Mouse (Mus musculus) midbrain, embryonic 10.5 days (tissue): ENCODE measurements around the gene Whrn. TPM values are rescaled to one million over a fixed set of nuclear protein-coding genes. Genes with fewer than 3 reads are reported as not detected.

Experiments
- DNase-seq: peaks from one replicate; pipeline ENCODE4 v3.0.0-alpha.2; 2017; ENCODE audit warnings: low spot score
- H3K27ac ChIP-seq: fragments of 300-500 bp; sonication (generic); replicated peaks from 2 replicates; pipeline ENCODE4 v1.5.1; 2016; ENCODE audit warnings: mild to moderate bottlenecking
- H3K27me3 ChIP-seq: fragments of 300-500 bp; sonication (generic); 2 replicates; pipeline ENCODE4 v1.6.1; 2016; ENCODE audit warnings: low read depth, mild to moderate bottlenecking; ENCODE audit not compliant: poor library complexity, severe bottlenecking
- H3K36me3 ChIP-seq: fragments of 300-500 bp; sonication (generic); 2 replicates; pipeline ENCODE4 v1.6.1; 2016; ENCODE audit warnings: mild to moderate bottlenecking, moderate library complexity
- H3K4me1 ChIP-seq: fragments of 300-500 bp; sonication (generic); 2 replicates; pipeline ENCODE4 v1.6.1; 2016
- H3K4me3 ChIP-seq: fragments of 300-500 bp; sonication (generic); 2 replicates; pipeline ENCODE4 v1.5.1; 2016; ENCODE audit warnings: mild to moderate bottlenecking, moderate library complexity
- H3K9me3 ChIP-seq: fragments of 300-500 bp; sonication (generic); replicated peaks from 2 replicates; pipeline ENCODE4 v1.6.1; 2016; ENCODE audit warnings: mild to moderate bottlenecking
- WGBS: fragments of 180-500 bp; shearing (Covaris S2); methylation state at CpG from one replicate; pipeline ENCODE4 v1.1.7; 2016; 5-methylcytosine and 5-hydroxymethylcytosine counted together
- polyA plus RNA-seq: library from polyadenylated mRNA; unstranded; fragments of >200 nt; fragmentation: Nextera tagmentation; extraction: Ambion mirVana; gene quantifications from 2 replicates; pipeline ENCODE4 v1.2.1, GENCODE M21; 2016

Whrn gene
- 8.6 and 8.8 TPM in 2 replicates for polyA plus RNA-seq

DNA sequence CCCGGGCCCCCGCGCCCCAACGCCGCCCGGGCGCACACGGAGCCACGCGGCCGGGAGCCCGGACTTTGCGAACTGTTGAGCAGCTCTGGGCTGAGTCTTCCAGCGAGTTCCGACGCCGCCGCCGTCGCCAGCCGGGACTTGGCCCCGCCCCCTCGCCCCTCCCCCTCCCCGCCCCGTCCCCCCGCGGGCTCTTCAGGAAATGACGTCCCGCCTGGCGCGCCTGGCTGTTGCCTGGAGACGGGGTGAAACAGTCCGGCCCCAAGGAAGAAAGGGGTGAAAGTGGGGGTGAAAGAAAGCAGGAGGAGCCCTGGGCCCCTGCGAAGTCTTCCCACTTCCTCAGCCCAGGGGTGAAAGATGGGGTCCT lies at the start of gene Whrn:
Gene Whrn, minus strand, starts transcription at position 77 of the 364 bp plus-strand sequence.
- Histone ChIP-seq H3K4me3 (peak within 1 kb of the TSS; percentile 89), H3K4me1 (peaks cover 74% of the 10 kb centered on the region), H3K27ac (peak within 1 kb of the TSS; percentile 93), H3K9me3 (no peaks in the 10 kb centered on the region), H3K27me3 (peaks cover 25% of the 10 kb centered on the region), H3K36me3 (no peaks in the 10 kb centered on the region)
- under 1% methylated on average over 34 of the region's 34 CpGs for WGBS
- DNase-seq: peak; percentile 89

DNA sequence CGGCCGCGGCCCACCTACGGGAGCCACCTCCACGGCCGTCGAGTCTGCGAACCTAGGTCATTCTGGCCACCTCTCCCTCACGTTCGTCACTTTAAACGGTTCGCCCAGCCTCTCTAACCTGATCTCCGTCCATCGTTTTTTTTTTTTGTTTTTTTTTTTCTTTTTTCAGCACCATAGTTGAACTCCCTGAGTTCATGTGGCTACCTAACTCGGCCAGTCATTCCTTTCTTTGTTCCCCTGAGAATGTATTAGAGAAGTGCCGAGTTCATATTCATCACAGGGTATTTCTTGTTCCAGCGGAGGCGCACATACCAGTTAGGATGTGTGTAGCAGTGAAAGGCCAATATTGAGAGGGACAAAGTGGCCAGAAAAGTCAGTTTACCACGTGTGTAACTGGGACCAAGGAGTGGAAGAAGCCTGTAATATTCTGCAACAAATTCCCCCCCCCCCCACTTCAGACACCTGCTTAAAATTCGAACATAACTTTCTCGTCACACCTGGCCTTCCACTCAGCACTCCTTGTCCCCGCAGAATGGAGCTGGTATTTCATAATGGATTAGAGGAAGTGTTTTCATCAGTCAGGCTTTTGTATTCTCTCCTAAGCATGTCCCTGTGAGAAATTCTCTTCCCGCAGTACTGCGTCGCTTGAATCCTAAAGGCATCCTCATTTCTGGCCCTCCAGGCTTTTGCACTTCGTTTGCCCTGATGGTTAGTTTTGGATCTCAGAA lies 49.6 kb upstream of the Whrn start:
- Histone ChIP-seq H3K4me1 (peaks cover 33% of the 10 kb centered on the region), H3K9me3 (no peaks in the 10 kb centered on the region), H3K4me3 (peak overlapping the region; percentile 91), H3K36me3 (peaks cover 25% of the 10 kb centered on the region), H3K27ac (peak overlapping the region; percentile 96), H3K27me3 (no peaks in the 10 kb centered on the region)
- DNase-seq: no peak
- WGBS: 24% methylated on average over 26 of the region's 26 CpGs

DNA sequence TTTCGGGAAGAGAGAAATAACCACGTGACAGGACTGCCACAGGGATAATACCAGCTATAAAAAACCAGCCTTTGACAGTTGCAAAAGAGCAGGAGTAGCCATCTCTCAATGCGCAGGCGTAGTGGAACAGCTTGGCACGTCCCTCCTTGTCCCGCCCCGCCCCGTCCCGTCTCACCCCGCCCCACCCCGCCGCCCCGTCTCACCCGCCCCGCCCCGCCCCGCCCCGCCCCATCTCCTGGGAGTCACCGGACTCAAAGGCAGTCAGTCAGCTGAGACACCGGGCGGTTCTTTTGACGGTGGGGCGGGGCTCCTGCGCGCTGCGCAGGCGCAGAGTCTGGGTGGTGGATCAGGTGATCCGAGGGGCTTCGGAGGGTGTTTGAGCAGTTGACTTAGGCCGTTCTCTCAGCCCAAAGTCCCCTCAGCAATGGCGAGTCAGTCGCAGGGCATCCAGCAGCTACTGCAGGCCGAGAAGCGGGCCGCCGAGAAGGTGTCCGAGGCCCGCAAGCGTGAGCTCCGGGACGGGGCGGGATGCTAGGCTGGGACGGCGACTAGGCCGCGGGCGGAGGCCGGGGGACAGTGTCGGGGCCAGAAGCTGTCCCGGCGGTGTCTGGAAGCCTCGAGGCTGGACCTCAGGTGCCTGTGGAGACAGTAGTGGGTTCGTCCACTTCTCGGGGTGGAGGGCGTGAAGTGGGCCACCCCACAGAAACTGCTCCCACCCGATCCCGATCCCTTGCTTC lies 48.9 kb upstream of the Whrn start, which contains the start of gene Atp6v1g1:
Gene Atp6v1g1, plus strand, starts transcription at position 279 of the 737 bp plus-strand sequence.
- Histone ChIP-seq H3K27me3 (no peaks in the 10 kb centered on the region), H3K9me3 (no peaks in the 10 kb centered on the region), H3K36me3 (peaks cover 19% of the 10 kb centered on the region), H3K4me3 (peak within 1 kb of the TSS; percentile 91), H3K27ac (peak within 1 kb of the TSS; percentile 96), H3K4me1 (peaks cover 39% of the 10 kb centered on the region)
- DNase-seq: peak; percentile 97
- 2% methylated on average over 57 of the region's 57 CpGs for WGBS

DNA sequence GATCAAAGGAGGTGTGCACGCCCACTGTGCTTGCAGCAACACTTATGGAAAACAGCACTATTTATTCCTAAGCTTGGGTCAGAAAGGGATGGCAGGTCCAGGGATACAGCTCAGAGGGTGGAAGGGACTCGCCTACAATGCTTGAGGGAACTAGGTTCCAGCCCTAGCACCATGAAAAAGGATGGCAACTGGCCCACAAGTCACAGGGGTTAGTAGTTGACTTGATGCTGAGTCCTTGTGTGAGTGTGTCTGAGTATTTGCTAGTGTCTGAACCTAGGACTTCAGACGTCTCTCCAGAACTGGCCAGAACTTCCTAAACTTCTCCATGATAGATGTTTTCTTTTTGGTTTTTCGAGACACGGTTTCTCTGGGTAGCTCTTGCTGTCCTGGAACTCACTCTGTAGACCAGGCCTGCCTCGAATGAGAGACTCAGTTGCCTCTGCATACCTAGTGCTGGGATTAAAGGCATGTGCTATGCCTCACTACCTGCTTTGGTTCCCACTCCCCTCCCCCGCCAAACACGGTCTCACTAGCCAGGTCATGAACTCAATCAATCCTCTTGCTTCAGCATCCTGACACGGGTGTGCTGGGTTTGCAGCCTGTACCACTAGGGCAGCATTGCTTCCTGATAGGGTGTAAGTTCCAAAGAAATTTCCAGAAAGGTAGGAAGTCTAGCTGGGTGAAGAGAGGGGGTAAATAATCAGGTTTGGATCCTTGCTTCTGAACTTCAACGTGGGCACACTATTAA lies 48.1 kb upstream of the Whrn start:
- H3K4me1 ChIP-seq: peaks cover 46% of the 10 kb centered on the region
- H3K9me3 ChIP-seq: no peaks in the 10 kb centered on the region
- no peak for DNase-seq
- H3K4me3 ChIP-seq: peak overlapping the region; percentile 91
- peak overlapping the region; percentile 96 for H3K27ac ChIP-seq
- no peaks in the 10 kb centered on the region for H3K27me3 ChIP-seq
- WGBS: 64% methylated on average over 10 of the region's 10 CpGs
- H3K36me3 ChIP-seq: peaks cover 11% of the 10 kb centered on the region

DNA sequence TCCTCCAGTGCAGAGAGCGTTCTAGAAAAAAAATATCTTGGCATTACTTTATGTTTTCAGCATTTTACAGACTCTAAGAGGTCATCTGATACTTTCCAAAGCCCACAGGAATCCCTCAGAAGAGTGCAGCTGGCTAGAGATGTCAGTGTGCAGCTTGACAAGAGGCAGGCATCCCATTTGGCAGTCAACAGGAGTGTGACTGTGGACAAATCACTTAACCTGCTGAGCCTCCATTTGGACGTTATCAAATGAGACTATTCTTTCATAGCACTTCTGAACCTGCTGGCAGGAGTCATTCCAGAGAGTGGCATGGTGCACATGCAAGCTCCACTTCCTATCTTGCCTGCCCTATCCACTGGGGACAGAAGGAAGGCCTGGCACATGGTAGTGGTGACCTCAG lies 46.4 kb upstream of the Whrn start:
- Histone ChIP-seq H3K27me3 (no peaks in the 10 kb centered on the region), H3K36me3 (no peaks in the 10 kb centered on the region), H3K4me3 (no peak overlapping the region), H3K27ac (no peak overlapping the region), H3K4me1 (peaks cover 48% of the 10 kb centered on the region), H3K9me3 (no peaks in the 10 kb centered on the region)
- no peak for DNase-seq
- 88% methylated on average over 2 of the region's 2 CpGs for WGBS

DNA sequence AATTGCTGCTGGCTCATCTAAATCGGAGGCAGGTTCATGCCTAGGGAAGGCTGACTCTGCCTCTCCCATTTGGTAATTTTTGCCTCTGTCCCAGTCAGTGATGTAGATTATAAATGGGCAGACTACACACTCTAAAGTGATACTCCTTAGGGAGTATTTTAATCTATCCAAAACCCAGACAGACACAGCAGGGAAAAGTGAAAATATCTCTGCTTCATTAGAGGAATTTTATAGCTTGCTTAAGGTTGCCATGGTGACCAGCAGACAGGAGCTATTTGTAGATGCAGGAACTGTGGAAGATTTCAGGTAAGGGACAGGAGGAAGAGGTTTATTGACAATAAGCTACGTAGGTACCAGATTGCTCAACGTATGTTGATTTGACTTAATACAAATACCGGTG lies 41.8 kb upstream of the Whrn start:
- 82% methylated on average over 4 of the region's 4 CpGs for WGBS
- H3K9me3 ChIP-seq: no peaks in the 10 kb centered on the region
- no peak for DNase-seq
- no peak overlapping the region for H3K4me3 ChIP-seq
- no peak overlapping the region for H3K27ac ChIP-seq
- peaks cover 27% of the 10 kb centered on the region for H3K4me1 ChIP-seq
- 0 out of 2 replicates have a peak, but pooled peaks cover 3% of the 10 kb centered on the region for H3K27me3 ChIP-seq
- H3K36me3 ChIP-seq: no peaks in the 10 kb centered on the region

DNA sequence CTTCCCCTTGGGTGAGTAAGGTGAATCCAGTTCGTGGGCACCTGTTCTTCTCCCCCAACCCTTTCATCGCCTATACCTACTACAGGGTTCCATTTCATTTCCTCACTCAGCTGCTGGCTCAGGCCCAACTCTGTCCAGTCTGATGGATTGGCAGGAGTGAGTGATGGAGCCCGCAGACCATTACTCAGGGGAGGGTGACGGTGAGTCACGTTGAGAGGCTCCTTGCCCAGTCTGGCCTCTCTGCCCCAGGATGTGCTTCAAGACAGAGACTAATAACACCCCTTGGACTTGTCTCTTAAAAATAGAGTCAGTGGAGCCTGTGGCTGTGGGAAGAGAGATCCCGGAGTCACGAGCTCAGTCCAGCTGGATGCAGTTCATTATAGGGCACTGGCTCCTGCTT lies 34.6 kb upstream of the Whrn start:
- Histone ChIP-seq H3K27me3 (no peaks in the 10 kb centered on the region), H3K36me3 (no peaks in the 10 kb centered on the region), H3K4me1 (peaks cover 8% of the 10 kb centered on the region), H3K27ac (no peak overlapping the region), H3K9me3 (no peaks in the 10 kb centered on the region), H3K4me3 (no peak overlapping the region)
- 91% methylated on average over 7 of the region's 7 CpGs for WGBS
- no peak for DNase-seq

DNA sequence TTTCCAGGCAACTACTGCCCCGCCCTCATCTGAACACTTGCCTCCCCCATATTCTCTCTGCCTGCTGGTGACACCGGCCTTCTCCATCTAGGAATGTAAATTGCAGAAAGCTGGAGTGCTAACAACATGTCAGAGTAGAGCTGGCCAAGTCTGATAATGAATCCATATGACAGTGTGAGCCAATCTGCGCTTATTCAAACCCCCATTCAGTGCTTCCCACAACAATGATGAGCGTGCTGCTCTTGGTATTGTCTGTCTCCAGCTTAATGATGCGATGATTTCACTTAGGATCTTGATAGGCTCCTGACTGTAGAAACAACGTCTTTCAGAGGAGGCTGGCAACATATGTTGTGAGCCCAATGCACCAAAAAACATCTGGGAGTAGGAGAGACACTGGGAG lies 33.2 kb upstream of the Whrn start:
- WGBS: 89% methylated on average over 6 of the region's 6 CpGs
- no peaks in the 10 kb centered on the region for H3K36me3 ChIP-seq
- H3K27me3 ChIP-seq: no peaks in the 10 kb centered on the region
- no peak overlapping the region for H3K4me3 ChIP-seq
- no peak overlapping the region for H3K27ac ChIP-seq
- 0 out of 2 replicates have a peak, but pooled peaks cover under 1% of the 10 kb centered on the region for H3K4me1 ChIP-seq
- no peaks in the 10 kb centered on the region for H3K9me3 ChIP-seq
- DNase-seq: no peak

DNA sequence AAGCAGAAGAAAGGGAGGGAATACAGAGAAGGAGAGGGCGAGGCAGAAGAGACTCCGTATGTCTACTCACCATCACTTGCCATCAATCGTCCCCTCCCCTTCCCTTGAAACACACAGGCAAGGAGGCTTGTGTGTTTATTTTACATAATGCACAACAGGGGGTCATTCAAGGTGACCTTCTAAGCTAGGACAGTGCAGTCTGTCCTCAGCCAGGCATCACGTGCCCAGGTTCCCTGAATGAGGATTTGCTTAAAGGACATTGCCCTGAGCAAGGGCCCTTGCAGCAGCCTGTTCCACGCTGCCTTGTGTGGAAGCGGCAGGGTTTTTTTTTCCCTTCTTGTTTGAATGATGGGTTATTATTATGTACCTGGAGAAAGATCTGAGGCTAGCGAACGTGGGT lies 29.7 kb upstream of the Whrn start:
- H3K27ac ChIP-seq: no peak overlapping the region
- H3K27me3 ChIP-seq: no peaks in the 10 kb centered on the region
- no peaks in the 10 kb centered on the region for H3K36me3 ChIP-seq
- H3K4me1 ChIP-seq: no peaks in the 10 kb centered on the region
- no peaks in the 10 kb centered on the region for H3K9me3 ChIP-seq
- 75% methylated on average over 8 of the region's 8 CpGs for WGBS
- no peak for DNase-seq
- H3K4me3 ChIP-seq: no peak overlapping the region

DNA sequence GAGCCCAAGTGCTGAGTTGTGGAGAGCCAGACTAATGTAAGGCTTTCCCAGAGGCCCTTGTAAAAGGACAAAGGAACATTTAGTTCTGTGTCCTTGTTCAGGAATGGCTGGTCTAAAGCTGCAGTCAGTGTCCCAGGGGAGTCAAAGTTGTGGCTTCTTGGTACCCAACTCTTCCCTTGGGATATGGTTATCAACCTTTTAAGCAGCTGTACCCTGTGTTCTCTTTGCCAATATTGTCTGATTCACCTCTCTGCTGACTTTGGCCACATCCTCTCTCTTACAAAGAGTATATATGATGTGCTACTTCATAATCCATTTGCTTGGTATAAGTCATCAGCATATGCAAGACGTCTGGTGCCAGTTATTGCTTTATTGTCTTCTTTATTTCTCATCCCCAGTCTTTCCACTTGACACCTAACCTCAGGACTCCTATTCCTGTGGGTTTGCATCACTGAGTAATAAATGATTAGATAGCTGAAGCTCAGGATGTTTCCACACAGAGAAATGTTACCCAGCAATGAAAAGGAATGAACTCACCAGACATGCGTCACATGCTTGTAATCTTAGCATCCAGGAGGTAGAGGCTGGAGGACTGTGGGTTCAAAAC lies 26.1 kb upstream of the Whrn start:
- Histone ChIP-seq H3K36me3 (no peaks in the 10 kb centered on the region), H3K4me3 (no peak overlapping the region), H3K27me3 (no peaks in the 10 kb centered on the region), H3K27ac (no peak overlapping the region), H3K9me3 (no peaks in the 10 kb centered on the region), H3K4me1 (no peaks in the 10 kb centered on the region)
- no peak for DNase-seq
- 87% methylated on average over 2 of the region's 2 CpGs for WGBS

DNA sequence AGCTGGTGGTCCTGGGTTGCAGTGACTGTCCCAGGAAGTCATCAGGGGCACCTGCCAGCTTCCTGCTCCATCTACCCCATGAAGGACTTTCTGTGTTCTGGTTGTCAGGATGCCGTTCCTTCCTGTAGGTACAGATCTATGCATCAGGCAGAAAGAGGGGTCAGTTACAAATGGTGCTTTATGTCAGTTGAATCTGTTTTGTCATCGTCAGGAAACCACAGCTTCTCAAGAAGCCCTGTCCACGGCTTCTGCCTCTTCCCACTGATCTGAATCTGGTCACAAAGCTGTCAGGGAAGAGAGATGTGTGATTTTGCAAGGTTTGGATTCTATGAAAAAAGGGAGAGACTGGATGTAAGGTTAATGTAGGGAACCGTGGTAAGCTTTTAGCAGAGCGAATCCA lies 19.2 kb upstream of the Whrn start:
- H3K9me3 ChIP-seq: no peaks in the 10 kb centered on the region
- no peak overlapping the region for H3K4me3 ChIP-seq
- no peak for DNase-seq
- no peaks in the 10 kb centered on the region for H3K4me1 ChIP-seq
- H3K27me3 ChIP-seq: no peaks in the 10 kb centered on the region
- no peak overlapping the region for H3K27ac ChIP-seq
- WGBS: 85% methylated on average over 5 of the region's 5 CpGs
- H3K36me3 ChIP-seq: no peaks in the 10 kb centered on the region

DNA sequence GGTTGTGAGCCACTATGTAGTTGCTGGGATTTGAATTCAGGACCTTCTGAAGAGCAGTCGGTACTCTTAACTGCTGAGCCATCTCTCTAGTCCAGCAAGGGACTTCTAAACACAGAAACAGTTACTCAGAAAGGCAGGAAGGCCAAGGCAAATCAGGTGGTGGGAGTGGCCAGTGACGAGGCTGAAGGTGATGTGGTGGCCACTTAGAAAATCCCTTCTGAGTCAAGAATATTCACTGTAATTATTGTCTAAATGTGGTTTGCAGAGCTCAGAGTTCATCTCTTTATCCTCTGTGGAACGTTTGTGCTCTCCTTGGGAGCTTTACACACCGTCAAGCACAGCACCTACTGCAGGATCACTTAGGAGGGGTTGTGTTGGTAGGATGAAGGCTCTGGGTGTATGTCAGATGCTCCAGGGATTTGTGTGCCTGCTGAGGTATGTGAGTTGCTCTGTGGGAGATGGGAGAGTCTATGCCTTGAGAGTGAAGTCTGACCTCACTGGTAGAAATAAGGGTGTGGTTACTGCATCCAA lies 18.7 kb upstream of the Whrn start:
- 80% methylated on average over 4 of the region's 4 CpGs for WGBS

More for the DNA sequence above, 18.7 kb upstream of the Whrn start:
- no peak overlapping the region for H3K27ac ChIP-seq
- no peaks in the 10 kb centered on the region for H3K27me3 ChIP-seq
- no peak overlapping the region for H3K4me3 ChIP-seq
- H3K9me3 ChIP-seq: no peaks in the 10 kb centered on the region
- no peaks in the 10 kb centered on the region for H3K36me3 ChIP-seq
- no peak for DNase-seq
- H3K4me1 ChIP-seq: no peaks in the 10 kb centered on the region
